Mouse (Mus musculus) midbrain, embryonic 12.5 days (tissue): ENCODE data around the gene Blzf1. TPM values are rescaled to one million over a fixed set of nuclear protein-coding genes. Genes with fewer than 3 reads are reported as not detected.

Experiments
- ATAC-seq: fragments of 200-750 bp; cut with Nextera tagmentation; 2 replicates; pipeline ENCODE4 v1.8.0; 2017; ENCODE audit warnings: low read depth, moderate TSS enrichment, moderate library complexity; ENCODE audit not compliant: low FRiP score
- H3K27ac ChIP-seq: fragments of 300-500 bp; sonication (generic); replicated peaks from 2 replicates; pipeline ENCODE4 v1.5.1; 2016; ENCODE audit warnings: mild to moderate bottlenecking
- H3K27me3 ChIP-seq: fragments of 300-500 bp; sonication (generic); 2 replicates; pipeline ENCODE4 v1.6.1; 2016; ENCODE audit warnings: mild to moderate bottlenecking
- H3K36me3 ChIP-seq: fragments of 300-500 bp; sonication (generic); 2 replicates; pipeline ENCODE4 v1.6.1; 2016
- H3K4me1 ChIP-seq: fragments of 300-500 bp; sonication (generic); 2 replicates; pipeline ENCODE4 v1.6.1; 2016
- H3K4me2 ChIP-seq: fragments of 300-500 bp; sonication (generic); replicated peaks from 2 replicates; pipeline ENCODE4 v1.6.1; 2016; ENCODE audit warnings: mild to moderate bottlenecking, moderate library complexity
- H3K4me3 ChIP-seq: fragments of 300-500 bp; sonication (generic); 2 replicates; pipeline ENCODE4 v1.5.1; 2016; ENCODE audit warnings: mild to moderate bottlenecking
- H3K9ac ChIP-seq: fragments of 300-500 bp; sonication (generic); replicated peaks from 2 replicates; pipeline ENCODE4 v1.6.1; 2016; ENCODE audit warnings: mild to moderate bottlenecking, moderate library complexity
- H3K9me3 ChIP-seq: fragments of 300-500 bp; sonication (generic); 2 replicates; pipeline ENCODE4 v1.6.1; 2016; ENCODE audit warnings: mild to moderate bottlenecking
- WGBS: fragments of 180-500 bp; shearing (Covaris S2); methylation state at CpG from one replicate; pipeline ENCODE4 v1.1.7; 2016; 5-methylcytosine and 5-hydroxymethylcytosine counted together
- polyA plus RNA-seq: library from polyadenylated mRNA; unstranded; fragments of >200 nt; fragmentation: Nextera tagmentation; extraction: Ambion mirVana; gene quantifications from 2 replicates; pipeline ENCODE4 v1.2.1, GENCODE M21; 2016

Gene Blzf1
- polyA plus RNA-seq, 1 experiment from 2014 or later: 28.9 TPM

- no peaks in the 10 kb centered on the region for H3K9me3 ChIP-seq
- H3K27me3 ChIP-seq: no peaks in the 10 kb centered on the region
- no peak overlapping the region for H3K4me3 ChIP-seq
- peaks cover 50% of the 10 kb centered on the region for H3K36me3 ChIP-seq
- WGBS: 93% methylated on average over 5 of the region's 5 CpGs
- H3K9ac ChIP-seq: no peak overlapping the region
- no peak overlapping the region for H3K27ac ChIP-seq
- no peak overlapping the region for H3K4me2 ChIP-seq
- H3K4me1 ChIP-seq: no peaks in the 10 kb centered on the region
- ATAC-seq: no peak
Observed at GRCm38 (mm10) chr1:164292040-164292439, 15.2 kb downstream of the Blzf1 start.

- Histone ChIP-seq H3K9ac (no peak overlapping the region), H3K4me3 (no peak overlapping the region), H3K27ac (no peak overlapping the region), H3K27me3 (no peaks in the 10 kb centered on the region), H3K4me1 (no peaks in the 10 kb centered on the region), H3K4me2 (no peak overlapping the region), H3K36me3 (peaks cover 18% of the 10 kb centered on the region), H3K9me3 (no peaks in the 10 kb centered on the region)
- ATAC-seq: no peak
- WGBS: 65% methylated on average over 15 of the region's 15 CpGs
Observed at GRCm38 (mm10) chr1:164287406-164287805, 19.9 kb downstream of the Blzf1 start.

- Histone ChIP-seq H3K4me2 (no peak overlapping the region), H3K36me3 (no peaks in the 10 kb centered on the region), H3K9me3 (no peaks in the 10 kb centered on the region), H3K27me3 (no peaks in the 10 kb centered on the region), H3K9ac (no peak overlapping the region), H3K4me3 (no peak overlapping the region), H3K4me1 (no peaks in the 10 kb centered on the region), H3K27ac (no peak overlapping the region)
- WGBS: 93% methylated on average over 3 of the region's 3 CpGs
- ATAC-seq: no peak
Observed at GRCm38 (mm10) chr1:164284007-164284406, 23.3 kb downstream of the Blzf1 start.

- H3K9me3 ChIP-seq: no peaks in the 10 kb centered on the region
- no peak overlapping the region for H3K4me3 ChIP-seq
- H3K36me3 ChIP-seq: no peaks in the 10 kb centered on the region
- H3K27me3 ChIP-seq: no peaks in the 10 kb centered on the region
- no peak overlapping the region for H3K27ac ChIP-seq
- H3K4me2 ChIP-seq: no peak overlapping the region
- WGBS: 66% methylated on average over 4 of the region's 4 CpGs
- ATAC-seq: no peak
- no peaks in the 10 kb centered on the region for H3K4me1 ChIP-seq
- H3K9ac ChIP-seq: no peak overlapping the region
Observed at GRCm38 (mm10) chr1:164279332-164279731, 28.0 kb downstream of the Blzf1 start.

GRCm38 (mm10) chr1:164276552-164276951, 30.7 kb downstream of the Blzf1 start:
- Histone ChIP-seq H3K4me2 (no peak overlapping the region), H3K9ac (no peak overlapping the region), H3K9me3 (no peaks in the 10 kb centered on the region), H3K4me1 (no peaks in the 10 kb centered on the region), H3K27me3 (no peaks in the 10 kb centered on the region), H3K27ac (no peak overlapping the region), H3K36me3 (no peaks in the 10 kb centered on the region), H3K4me3 (no peak overlapping the region)
- 93% methylated on average over 3 of the region's 3 CpGs for WGBS
- no peak for ATAC-seq

GRCm38 (mm10) chr1:164275455-164275954, 31.8 kb downstream of the Blzf1 start, which contains the start of gene Ccdc181:
Gene Ccdc181, plus strand, starts transcription at chr1:164275585.
- Histone ChIP-seq H3K4me3 (peak within 1 kb of the TSS; percentile 64), H3K9ac (peak within 1 kb of the TSS; percentile 58), H3K27ac (peak within 1 kb of the TSS; percentile 79), H3K4me2 (peak within 1 kb of the TSS; percentile 79), H3K27me3 (no peaks in the 10 kb centered on the region), H3K36me3 (no peaks in the 10 kb centered on the region), H3K9me3 (no peaks in the 10 kb centered on the region), H3K4me1 (no peaks in the 10 kb centered on the region)
- ATAC-seq: peak; percentile 100
- under 1% methylated on average over 31 of the region's 31 CpGs for WGBS

GRCm38 (mm10) chr1:164273659-164274058, 33.6 kb downstream of the Blzf1 start:
- ATAC-seq: no peak
- Histone ChIP-seq H3K9ac (no peak overlapping the region), H3K9me3 (no peaks in the 10 kb centered on the region), H3K4me3 (no peak overlapping the region), H3K36me3 (no peaks in the 10 kb centered on the region), H3K4me1 (no peaks in the 10 kb centered on the region), H3K27me3 (no peaks in the 10 kb centered on the region), H3K4me2 (no peak overlapping the region), H3K27ac (no peak overlapping the region)
- WGBS: 73% methylated on average over 6 of the region's 6 CpGs

GRCm38 (mm10) chr1:164270941-164271340, 36.3 kb downstream of the Blzf1 start:
- no peak overlapping the region for H3K4me2 ChIP-seq
- no peak overlapping the region for H3K4me3 ChIP-seq
- no peak overlapping the region for H3K9ac ChIP-seq
- 89% methylated on average over 7 of the region's 7 CpGs for WGBS
- H3K27me3 ChIP-seq: no peaks in the 10 kb centered on the region
- no peak overlapping the region for H3K27ac ChIP-seq
- ATAC-seq: no peak
- H3K4me1 ChIP-seq: no peaks in the 10 kb centered on the region
- H3K36me3 ChIP-seq: no peaks in the 10 kb centered on the region
- no peaks in the 10 kb centered on the region for H3K9me3 ChIP-seq

GRCm38 (mm10) chr1:164261553-164261952, 45.7 kb downstream of the Blzf1 start:
- no peak overlapping the region for H3K9ac ChIP-seq
- WGBS: 94% methylated on average over 7 of the region's 7 CpGs
- H3K4me3 ChIP-seq: no peak overlapping the region
- H3K4me1 ChIP-seq: no peaks in the 10 kb centered on the region
- H3K4me2 ChIP-seq: no peak overlapping the region
- no peaks in the 10 kb centered on the region for H3K27me3 ChIP-seq
- H3K27ac ChIP-seq: no peak overlapping the region
- H3K9me3 ChIP-seq: no peaks in the 10 kb centered on the region
- no peak for ATAC-seq
- peaks cover 20% of the 10 kb centered on the region for H3K36me3 ChIP-seq

GRCm38 (mm10) chr1:164260171-164261028, 46.9 kb downstream of the Blzf1 start:
- Histone ChIP-seq H3K4me1 (no peaks in the 10 kb centered on the region), H3K27me3 (no peaks in the 10 kb centered on the region), H3K4me2 (no peak overlapping the region), H3K4me3 (no peak overlapping the region), H3K9me3 (no peaks in the 10 kb centered on the region), H3K27ac (no peak overlapping the region), H3K36me3 (peaks cover 20% of the 10 kb centered on the region), H3K9ac (no peak overlapping the region)
- WGBS: 88% methylated on average over 16 of the region's 16 CpGs
- ATAC-seq: no peak

GRCm38 (mm10) chr1:164254836-164255235, 52.5 kb downstream of the Blzf1 start:
- 76% methylated on average over 3 of the region's 3 CpGs for WGBS
- Histone ChIP-seq H3K36me3 (peaks cover 8% of the 10 kb centered on the region), H3K27me3 (peaks cover 4% of the 10 kb centered on the region; the same call in 1 of the 2 replicates), H3K27ac (no peak overlapping the region), H3K4me1 (peaks cover 10% of the 10 kb centered on the region), H3K9ac (no peak overlapping the region), H3K4me2 (no peak overlapping the region), H3K4me3 (no peak overlapping the region), H3K9me3 (no peaks in the 10 kb centered on the region)
- no peak for ATAC-seq

- H3K9ac ChIP-seq: no peak overlapping the region
- peaks cover 5% of the 10 kb centered on the region for H3K27me3 ChIP-seq
- H3K4me1 ChIP-seq: peaks cover 20% of the 10 kb centered on the region
- H3K4me2 ChIP-seq: no peak overlapping the region
- H3K27ac ChIP-seq: no peak overlapping the region
- no peak overlapping the region for H3K4me3 ChIP-seq
- ATAC-seq: no peak
- 78% methylated on average over 5 of the region's 5 CpGs for WGBS
- H3K9me3 ChIP-seq: no peaks in the 10 kb centered on the region
- H3K36me3 ChIP-seq: peaks cover 8% of the 10 kb centered on the region
Observed at GRCm38 (mm10) chr1:164252551-164252950, 54.7 kb downstream of the Blzf1 start.
